Mouse (Mus musculus): Measurements from ENCODE around the gene Serinc4. TPM values are rescaled to one million over a fixed set of nuclear protein-coding genes. Genes with fewer than 3 reads are reported as not detected.
"Not testable (repeated sequence)": the region's sequence is repeated elsewhere in the genome, so short reads cannot be mapped to it uniquely, and the experiment has no call there.

The Serinc4 gene
- total RNA-seq, 1 experiment: 1.5 TPM

- Histone ChIP-seq H3K36me3 (ENCODE audit: control insufficient read depth, insufficient read depth, low read length, poor library complexity, severe bottlenecking) (no peaks in the 10 kb centered on the region), H3K9ac (ENCODE audit: insufficient read depth, low read depth, low read length, poor library complexity, severe bottlenecking) (no peak overlapping the region), H3K9me3 (ENCODE audit: control insufficient read depth, insufficient read depth, low read depth, low read length) (no peaks in the 10 kb centered on the region), H3K27ac (ENCODE audit: insufficient read depth, low read depth, low read length, poor library complexity, severe bottlenecking) (no peak overlapping the region), H3K4me3 (ENCODE audit: insufficient read depth in 1 of 2, low read depth in 1 of 2, low read length in 2 of 2, poor library complexity in 1 of 2, severe bottlenecking in 1 of 2) (no peak overlapping the region), H3K4me1 (ENCODE audit: control insufficient read depth in 2 of 2, insufficient read depth in 2 of 2, low read length in 2 of 2, poor library complexity in 1 of 2) (peaks cover 0 to 6% of the 10 kb centered on the region in 2 experiments; a peak in 1 of 4 replicates)
- DNase-seq (ENCODE audit: low read depth, low spot score): peak; percentile 25
- TF ChIP-seq HCFC1 (IDR thresholded peaks at IDR 0.05; ENCODE audit: borderline replicate concordance, insufficient read depth, low read length) (no peak), ZC3H11A (IDR thresholded peaks at IDR 0.05; ENCODE audit: borderline replicate concordance, low read depth, low read length) (no peak; the same call in 1 of the 2 replicates), MAFK (IDR thresholded peaks at IDR 0.05; ENCODE audit: insufficient read depth, low read depth, low read length) (no peak), CHD2 (IDR thresholded peaks at IDR 0.05; ENCODE audit: low read depth, low read length) (no peak), ZNF384 (IDR thresholded peaks at IDR 0.05; ENCODE audit: low read depth, low read length) (no peak)
- in situ Hi-C loops (cut with MboI; ENCODE audit: low sequenced_read_pairs in 2 of 2, unreplicated experiment in 2 of 2): no loop called here
These were observed 23.9 kb upstream of the Serinc4 start for GRCm38 (mm10) chr2:121480498-121480897.

DNA sequence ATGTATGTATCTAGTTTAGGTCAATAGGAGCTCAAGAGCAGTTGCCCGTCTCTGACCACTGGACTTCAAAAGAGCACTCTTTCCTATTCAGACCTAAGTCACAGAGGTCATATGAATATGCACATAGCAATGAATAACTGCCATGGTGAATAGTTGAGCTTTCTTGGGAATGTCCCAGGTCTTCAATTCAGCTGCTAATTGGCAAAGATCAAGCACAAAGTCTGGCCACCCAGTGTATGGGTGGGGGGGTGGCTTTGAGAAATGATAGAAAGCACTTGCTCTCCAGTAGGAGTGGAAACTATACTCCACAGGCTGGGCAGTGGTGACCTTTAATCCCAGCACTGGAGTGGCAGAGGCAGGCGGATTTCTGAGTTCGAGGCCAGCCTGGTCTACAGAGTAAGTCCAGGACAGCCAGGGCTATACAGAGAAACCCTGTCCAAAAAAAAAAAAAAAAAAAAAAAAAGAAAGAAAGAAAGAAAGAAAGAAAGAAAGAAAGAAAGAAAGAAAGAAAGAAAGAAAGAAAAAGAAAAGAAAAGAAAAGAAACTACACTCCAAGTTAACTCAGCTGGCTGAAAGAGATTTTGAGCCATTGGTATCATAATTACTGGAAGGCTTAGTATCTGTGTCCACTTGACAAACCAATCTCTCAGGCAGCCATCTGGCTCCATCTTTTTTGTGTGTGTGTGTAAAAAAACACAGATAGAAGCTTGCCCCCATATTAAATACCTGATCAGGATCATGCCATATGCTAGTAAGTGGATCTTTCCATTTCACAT, 21.1 kb upstream of the Serinc4 start:
- H3K36me3 ChIP-seq (ENCODE audit: control insufficient read depth, insufficient read depth, low read length, poor library complexity, severe bottlenecking): no peaks in the 10 kb centered on the region
- in situ Hi-C loops (cut with MboI; ENCODE audit: low sequenced_read_pairs in 2 of 2, unreplicated experiment in 2 of 2): no loop called here
- no peak overlapping the region for H3K9ac ChIP-seq (ENCODE audit: insufficient read depth, low read depth, low read length, poor library complexity, severe bottlenecking)
- DNase-seq (ENCODE audit: low read depth, low spot score): no peak
- TF ChIP-seq MAFK (IDR thresholded peaks at IDR 0.05; ENCODE audit: insufficient read depth, low read depth, low read length) (no peak), CHD2 (IDR thresholded peaks at IDR 0.05; ENCODE audit: low read depth, low read length) (no peak), ZC3H11A (IDR thresholded peaks at IDR 0.05; ENCODE audit: borderline replicate concordance, low read depth, low read length) (no peak), ZNF384 (IDR thresholded peaks at IDR 0.05; ENCODE audit: low read depth, low read length) (no peak), HCFC1 (IDR thresholded peaks at IDR 0.05; ENCODE audit: borderline replicate concordance, insufficient read depth, low read length) (no peak)
- H3K27ac ChIP-seq (ENCODE audit: insufficient read depth, low read depth, low read length, poor library complexity, severe bottlenecking): no peak overlapping the region
- H3K9me3 ChIP-seq (ENCODE audit: control insufficient read depth, insufficient read depth, low read depth, low read length): no peaks in the 10 kb centered on the region
- no peak overlapping the region for H3K4me3 ChIP-seq (ENCODE audit: insufficient read depth in 1 of 2, low read depth in 1 of 2, low read length in 2 of 2, poor library complexity in 1 of 2, severe bottlenecking in 1 of 2)
- H3K4me1 ChIP-seq (ENCODE audit: control insufficient read depth in 2 of 2, insufficient read depth in 2 of 2, low read length in 2 of 2, poor library complexity in 1 of 2): 0 out of 4 replicates have a peak, but pooled peaks cover 0 to 2% of the 10 kb centered on the region in 2 experiments

DNA sequence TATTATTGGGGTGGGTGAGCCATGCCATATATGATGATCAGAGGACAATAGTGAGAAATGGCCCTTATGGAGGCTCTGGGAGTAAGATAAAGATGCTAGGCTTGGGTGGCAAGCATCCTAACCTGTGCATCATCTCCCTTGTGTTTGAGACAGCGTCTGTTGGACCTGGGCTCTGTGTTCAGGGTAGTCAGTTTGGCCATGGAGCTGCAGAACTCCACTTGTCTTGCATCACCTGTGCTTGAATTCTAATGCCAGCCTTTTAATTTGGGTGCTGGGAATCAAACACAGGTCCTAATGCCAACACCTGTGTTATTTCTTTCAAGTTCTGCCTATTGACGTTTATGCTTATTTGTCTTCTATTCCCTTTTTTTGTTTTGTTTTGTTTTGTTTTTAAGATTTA, 18.7 kb upstream of the Serinc4 start:
- H3K9me3 ChIP-seq (ENCODE audit: control insufficient read depth, insufficient read depth, low read depth, low read length); H3K27ac ChIP-seq (ENCODE audit: insufficient read depth, low read depth, low read length, poor library complexity, severe bottlenecking); H3K36me3 ChIP-seq (ENCODE audit: control insufficient read depth, insufficient read depth, low read length, poor library complexity, severe bottlenecking); in situ Hi-C loops (cut with MboI; ENCODE audit: low sequenced_read_pairs in 2 of 2, unreplicated experiment in 2 of 2); H3K4me1 ChIP-seq (ENCODE audit: control insufficient read depth in 2 of 2, insufficient read depth in 2 of 2, low read length in 2 of 2, poor library complexity in 1 of 2); DNase-seq (ENCODE audit: low read depth, low spot score); H3K9ac ChIP-seq (ENCODE audit: insufficient read depth, low read depth, low read length, poor library complexity, severe bottlenecking); H3K4me3 ChIP-seq (ENCODE audit: insufficient read depth in 1 of 2, low read depth in 1 of 2, low read length in 2 of 2, poor library complexity in 1 of 2, severe bottlenecking in 1 of 2): not testable (repeated sequence)

DNA sequence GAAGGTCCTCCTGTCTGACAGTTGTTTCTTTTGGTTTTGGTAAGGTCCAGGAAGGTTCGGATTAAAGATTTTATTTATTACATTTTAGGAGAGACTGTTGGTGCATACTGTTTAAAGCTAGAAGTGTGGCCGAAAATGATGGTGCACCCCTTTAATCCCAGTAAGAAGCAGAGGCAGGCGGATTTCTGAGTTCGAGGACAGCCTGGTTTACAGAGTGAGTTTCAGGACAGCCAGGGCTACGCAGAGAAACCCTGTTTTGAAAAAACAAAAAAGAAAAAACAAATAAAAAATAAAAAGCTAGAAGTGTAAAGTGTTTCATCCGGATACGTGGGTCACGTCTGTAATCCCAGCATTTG, 17.6 kb upstream of the Serinc4 start:
- no peak for DNase-seq (ENCODE audit: low read depth, low spot score)
- H3K27ac ChIP-seq (ENCODE audit: insufficient read depth, low read depth, low read length, poor library complexity, severe bottlenecking): no peak overlapping the region
- peaks cover 2% of the 10 kb centered on the region for H3K36me3 ChIP-seq (ENCODE audit: control insufficient read depth, insufficient read depth, low read length, poor library complexity, severe bottlenecking)
- no peaks in the 10 kb centered on the region for H3K9me3 ChIP-seq (ENCODE audit: control insufficient read depth, insufficient read depth, low read depth, low read length)
- H3K4me1 ChIP-seq (ENCODE audit: control insufficient read depth in 2 of 2, insufficient read depth in 2 of 2, low read length in 2 of 2, poor library complexity in 1 of 2): 0 out of 4 replicates have a peak, but pooled peaks cover 0 to 2% of the 10 kb centered on the region in 2 experiments
- no peak overlapping the region; the same call in 1 of the 2 replicates for H3K9ac ChIP-seq (ENCODE audit: insufficient read depth, low read depth, low read length, poor library complexity, severe bottlenecking)
- peak overlapping the region; percentile 63 to 90 for H3K4me3 ChIP-seq (ENCODE audit: insufficient read depth in 1 of 2, low read depth in 1 of 2, low read length in 2 of 2, poor library complexity in 1 of 2, severe bottlenecking in 1 of 2)
- in situ Hi-C loops (cut with MboI; ENCODE audit: low sequenced_read_pairs in 2 of 2, unreplicated experiment in 2 of 2): no loop called here
- no peak for TF ChIP-seq ZC3H11A (IDR thresholded peaks at IDR 0.05; ENCODE audit: borderline replicate concordance, low read depth, low read length)
- no peak for TF ChIP-seq ZNF384 (IDR thresholded peaks at IDR 0.05; ENCODE audit: low read depth, low read length)
- no peak for TF ChIP-seq HCFC1 (IDR thresholded peaks at IDR 0.05; ENCODE audit: borderline replicate concordance, insufficient read depth, low read length)
- no peak for TF ChIP-seq MAFK (IDR thresholded peaks at IDR 0.05; ENCODE audit: insufficient read depth, low read depth, low read length)
- TF ChIP-seq CHD2 (IDR thresholded peaks at IDR 0.05; ENCODE audit: low read depth, low read length): no peak

Measured in ES-E14 (cell line).